Mouse (Mus musculus) spleen, postnatal 36 days (tissue): Measurements from ENCODE around the gene Lect2.

ENCODE experiments used
- DNase-seq, 2 experiments: peaks; one replicate each; pipeline ENCODE4 v3.0.0; 2022; ENCODE audit warnings: low spot score in 2 of 2, mixed read lengths in 1 of 2

Lect2 gene

GRCm38 (mm10) chr13:56556701-56557100, 8.4 kb upstream of the Lect2 start:
- no peak for DNase-seq

GRCm38 (mm10) chr13:56555957-56556356, 7.7 kb upstream of the Lect2 start:
- DNase-seq = no peak

GRCm38 (mm10) chr13:56554409-56554808, 6.1 kb upstream of the Lect2 start:
- DNase-seq = no peak

- DNase-seq = no peak
Measured at GRCm38 (mm10) chr13:56553923-56554322, 5.6 kb upstream of the Lect2 start.

- no peak for DNase-seq
Measured at GRCm38 (mm10) chr13:56551661-56552060, 3.4 kb upstream of the Lect2 start.

- DNase-seq = no peak
Measured at GRCm38 (mm10) chr13:56550574-56550973, 2.3 kb upstream of the Lect2 start.

- no peak for DNase-seq
Measured at GRCm38 (mm10) chr13:56549364-56549763, 1.1 kb upstream of the Lect2 start.

GRCm38 (mm10) chr13:56544956-56545355, 3.3 kb downstream of the Lect2 start:
- no peak for DNase-seq

GRCm38 (mm10) chr13:56543805-56544204, 4.5 kb downstream of the Lect2 start:
- no peak for DNase-seq

GRCm38 (mm10) chr13:56539846-56540245, 8.5 kb downstream of the Lect2 start:
- DNase-seq = no peak

GRCm38 (mm10) chr13:56537026-56537425, 11.3 kb downstream of the Lect2 start:
- no peak for DNase-seq

GRCm38 (mm10) chr13:56535570-56535969, 12.7 kb downstream of the Lect2 start:
- DNase-seq = no peak

GRCm38 (mm10) chr13:56534931-56535330, 13.4 kb downstream of the Lect2 start:
- no peak for DNase-seq

- no peak for DNase-seq
Measured at GRCm38 (mm10) chr13:56529685-56530084, 18.6 kb downstream of the Lect2 start.

- no peak for DNase-seq
Measured at GRCm38 (mm10) chr13:56529031-56529430, 19.3 kb downstream of the Lect2 start.

GRCm38 (mm10) chr13:56528281-56528680, 20.0 kb downstream of the Lect2 start:
- no peak for DNase-seq

GRCm38 (mm10) chr13:56527846-56528245, 20.5 kb downstream of the Lect2 start:
- DNase-seq = no peak

GRCm38 (mm10) chr13:56526871-56527270, 21.4 kb downstream of the Lect2 start:
- DNase-seq = no peak

GRCm38 (mm10) chr13:56522821-56523167, 25.5 kb downstream of the Lect2 start:
- no peak for DNase-seq

- peak; percentile 93 for DNase-seq
Measured at GRCm38 (mm10) chr13:56522081-56522820, 26.1 kb downstream of the Lect2 start, which contains the start of gene Fbxl21. Fbxl21 (plus strand) TSS chr13:56522472.

- no peak for DNase-seq
Measured at GRCm38 (mm10) chr13:56516816-56517215, 31.5 kb downstream of the Lect2 start.

GRCm38 (mm10) chr13:56516311-56516710, 32.0 kb downstream of the Lect2 start:
- no peak for DNase-seq

- no peak for DNase-seq
Measured at GRCm38 (mm10) chr13:56513595-56513994, 34.7 kb downstream of the Lect2 start.

GRCm38 (mm10) chr13:56509796-56510195, 38.5 kb downstream of the Lect2 start:
- DNase-seq = no peak
